Mouse (Mus musculus) frontal cortex, adult 2 months (tissue): ENCODE data around the gene Rdh11. TPM values are rescaled to one million over a fixed set of nuclear protein-coding genes. Genes with fewer than 3 reads are reported as not detected.

Experiments used
- DNase-seq, 2 experiments: peaks; one replicate each; pipeline ENCODE4 v3.0.0; 2022; ENCODE audit warnings: low spot score in 1 of 2; ENCODE audit errors: extremely low spot score in 1 of 2
- polyA plus RNA-seq: library from polyadenylated mRNA; depleted of rRNA; stranded (reverse); fragments of >200 nt; gene quantifications from 2 replicates; pipeline ENCODE4 v1.2.3, GENCODE M21; 2012; rRNA removed

Rdh11 gene
- polyA plus RNA-seq, 1 experiment, result 20.4 TPM

GRCm38 (mm10) chr12:79140811-79141210, 51.3 kb downstream of the Rdh11 start:
- no peak for DNase-seq

DNA sequence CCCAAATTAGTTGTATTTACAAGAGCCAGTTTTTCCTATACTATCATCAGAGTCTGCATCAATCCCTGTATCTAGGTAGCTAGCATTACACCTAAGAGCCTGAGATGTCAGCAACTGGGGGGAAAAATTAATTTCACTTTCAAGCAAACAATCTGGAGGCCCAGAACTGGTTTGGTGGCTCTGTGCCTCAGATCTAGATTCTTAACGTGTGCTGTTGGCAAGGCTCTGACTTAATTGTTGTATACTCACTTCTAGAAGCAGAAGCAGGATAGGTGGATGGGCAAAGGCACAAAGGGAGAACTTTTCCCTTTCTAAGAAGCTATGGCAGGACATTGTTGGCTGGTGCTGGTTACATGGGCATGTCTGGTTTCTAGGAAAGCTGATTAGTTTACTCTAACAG, 52.7 kb downstream of the Rdh11 start:
- DNase-seq, result no peak

GRCm38 (mm10) chr12:79138999-79139398, 53.1 kb downstream of the Rdh11 start:
- no peak for DNase-seq

DNA sequence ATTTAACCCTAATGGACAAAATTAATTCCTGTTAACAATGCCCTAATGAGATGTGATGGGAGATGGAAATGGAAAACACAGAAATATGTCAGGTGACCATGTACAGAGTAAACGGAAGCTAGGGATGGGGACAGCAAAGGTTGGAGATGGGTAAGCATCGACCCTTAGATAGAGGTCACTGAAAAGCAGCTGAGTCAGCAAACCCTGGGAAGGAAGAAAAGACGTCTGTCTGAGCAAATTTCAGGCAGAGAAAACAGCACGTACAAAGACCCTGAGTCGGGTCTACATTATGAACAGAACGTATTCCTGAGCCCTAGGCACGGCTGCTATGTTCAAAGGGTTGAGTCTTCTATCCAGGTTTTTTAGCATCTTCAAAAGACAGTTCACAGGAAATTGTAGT, 55.1 kb downstream of the Rdh11 start:
- DNase-seq, result no peak

DNA sequence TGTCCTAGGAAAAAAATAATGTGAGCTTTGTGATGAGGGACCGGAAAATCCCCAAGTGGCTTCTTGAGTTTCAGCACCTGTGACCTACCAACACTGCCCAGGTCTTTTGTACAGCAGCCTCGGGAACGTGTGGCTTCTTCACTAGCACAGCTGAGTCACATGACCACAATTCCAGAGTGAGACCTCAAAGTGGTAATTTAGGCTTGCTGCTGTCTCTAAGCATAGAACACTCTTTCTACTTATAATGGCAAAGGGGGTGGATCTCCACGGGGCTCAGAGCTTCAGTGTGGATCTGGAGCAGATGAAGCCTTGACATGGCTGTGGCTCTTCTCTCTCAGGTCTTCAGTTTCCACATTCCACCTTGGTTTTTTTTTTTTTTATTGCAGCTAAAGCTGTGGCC, 57.0 kb downstream of the Rdh11 start:
- peak in 1 of 2 experiments; percentile 36 for DNase-seq

- DNase-seq, result peak in 1 of 2 experiments; percentile 15
Measured at GRCm38 (mm10) chr12:79134676-79135075, 57.4 kb downstream of the Rdh11 start.

- DNase-seq, result peak in 1 of 2 experiments; percentile 9
Measured at GRCm38 (mm10) chr12:79131706-79132460, 60.2 kb downstream of the Rdh11 start.

- DNase-seq, result no peak
Measured at GRCm38 (mm10) chr12:79131178-79131675, 60.9 kb downstream of the Rdh11 start.

DNA sequence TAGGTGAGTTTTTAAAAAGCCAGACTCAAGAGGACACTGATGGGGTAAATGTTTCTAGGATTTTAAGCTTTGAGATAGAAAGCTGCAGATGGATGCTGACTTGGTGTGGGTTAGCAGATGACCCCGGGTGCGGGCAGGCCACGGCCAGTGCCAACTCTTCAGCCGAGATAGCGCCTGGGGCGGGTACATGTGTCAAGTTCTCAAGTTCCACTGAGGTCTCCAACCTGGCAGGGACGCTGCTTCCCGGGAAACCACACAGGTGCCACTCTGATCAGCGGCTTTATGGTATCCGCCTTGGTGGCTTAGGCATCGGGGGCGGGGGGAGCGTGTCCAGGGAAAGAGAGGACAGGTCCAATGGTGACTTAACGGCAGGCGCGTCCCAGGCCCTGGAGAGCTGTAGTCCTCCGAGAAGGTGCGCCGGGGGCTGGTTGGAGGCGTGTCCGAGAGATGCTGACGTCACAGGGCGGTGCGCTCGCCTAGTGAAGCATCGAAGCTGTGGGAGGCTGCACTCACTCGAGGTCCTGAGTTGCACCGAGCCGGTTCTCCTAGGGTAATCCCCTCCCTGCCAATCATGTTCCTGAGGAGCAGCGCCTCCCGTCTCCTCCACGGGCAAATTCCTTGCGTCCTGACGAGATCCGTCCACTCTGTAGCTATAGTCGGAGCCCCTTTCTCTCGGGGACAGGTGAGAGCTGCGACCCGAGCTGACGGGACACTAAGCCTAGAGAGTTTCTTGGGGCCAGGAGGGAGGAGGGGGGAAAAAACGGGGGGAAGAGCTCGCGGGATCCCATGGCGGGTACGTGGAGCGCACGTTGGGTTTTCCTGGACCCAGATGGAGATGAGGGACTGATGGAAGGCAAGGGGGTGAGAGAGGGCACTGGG, 61.6 kb downstream of the Rdh11 start, which contains the start of gene Arg2:
Arg2 (plus strand) TSS at position 479 of the 879 bp plus-strand sequence.
- DNase-seq, result peak; percentile 51 to 80

Other genes with a start within 250 kb of the Rdh11 start
- gene Tmem229b, start 184.7 kb downstream of the Rdh11 start, polyA plus RNA-seq, result 18.9 and 21.6 TPM in 2 replicates
- 9.9 and 10.6 TPM in 2 replicates for gene Plekhh1, start 163.1 kb downstream of the Rdh11 start, polyA plus RNA-seq
- 10.9 and 12.1 TPM in 2 replicates for gene Pigh, start 102.6 kb downstream of the Rdh11 start, polyA plus RNA-seq
- 5.9 TPM in 2 replicates for gene Arg2, start 61.5 kb downstream of the Rdh11 start, polyA plus RNA-seq
- 165 and 175 TPM in 2 replicates for gene Vti1b, start 19.6 kb downstream of the Rdh11 start, polyA plus RNA-seq
- gene Rdh12, start 16.6 kb upstream of the Rdh11 start, polyA plus RNA-seq, result 1.7 and 2.2 TPM in 2 replicates
- gene Zfyve26, start 104.0 kb upstream of the Rdh11 start, polyA plus RNA-seq, result 32.9 and 33.9 TPM in 2 replicates
- gene Rad51b, start 105.0 kb upstream of the Rdh11 start, polyA plus RNA-seq, result 0.14 and 0.17 TPM in 2 replicates